Mouse (Mus musculus): ENCODE results near the gene Nucb1.
"Not testable (repeated sequence)": the region's sequence is repeated elsewhere in the genome, so short reads cannot be mapped to it uniquely, and the experiment has no call there.

DNA sequence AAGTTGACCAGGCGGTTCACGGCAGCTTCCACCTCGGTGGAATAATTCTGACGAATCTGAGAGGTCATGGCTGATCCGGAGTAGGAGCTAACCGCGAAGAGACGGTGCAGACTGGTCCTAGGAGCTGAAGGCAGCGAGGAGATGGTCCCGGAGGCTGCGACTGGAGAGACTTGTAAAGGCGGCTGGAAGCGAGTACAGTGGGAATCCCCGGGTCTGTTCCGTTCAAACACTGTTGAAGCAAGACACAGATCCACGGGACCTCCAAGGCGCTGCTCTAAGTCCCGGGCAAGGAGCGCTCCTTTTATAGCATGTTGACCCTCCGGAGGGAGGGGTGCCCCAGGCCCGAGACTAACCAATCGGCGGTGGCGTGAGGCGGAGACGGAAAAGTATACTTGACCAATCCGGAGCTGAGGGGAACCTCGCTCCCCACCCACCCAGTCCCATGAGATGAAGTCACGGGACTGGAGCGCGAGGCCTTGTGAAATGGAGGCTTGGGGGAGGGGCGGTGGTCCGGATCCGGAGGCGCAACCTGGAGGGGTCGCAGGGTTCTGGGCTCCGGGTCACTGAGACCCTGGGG lies 50.6 kb downstream of the Nucb1 start, which contains the start of gene Ftl1:
- TF ChIP-seq POLR2A (IDR thresholded peaks at IDR 0.05; ENCODE audit: low read depth, low read length): peak; percentile 87
- not testable (repeated sequence) for TF ChIP-seq CTCF (IDR thresholded peaks at IDR 0.05; ENCODE audit: extremely low read depth, insufficient read depth, insufficient read length, insufficient replicate concordance)

All from spleen, adult 2 months (tissue).